12 mouse cellular contexts compared by ENCODE assay signal in the genomic region with DNA sequence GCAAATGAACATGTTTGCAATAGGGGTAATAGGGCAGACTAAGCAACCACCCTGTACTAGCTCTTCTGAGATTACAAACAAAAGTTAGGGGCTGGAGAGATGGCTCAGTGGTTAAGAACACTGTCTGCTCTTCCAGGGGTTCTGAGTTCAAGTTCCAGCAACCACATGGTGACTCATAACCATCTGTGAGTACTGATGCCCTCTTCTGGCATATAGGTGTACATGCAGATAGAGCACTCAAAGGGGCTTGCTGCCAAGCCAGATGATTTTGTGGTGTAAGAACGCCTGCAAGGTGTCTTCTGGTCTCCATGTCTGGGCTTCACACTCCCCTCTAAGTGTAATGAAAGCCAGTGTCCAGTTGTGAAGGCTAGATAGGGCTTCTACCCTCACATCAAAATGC. TPM values are rescaled to one million over a fixed set of nuclear protein-coding genes. Genes with fewer than 3 reads are reported as not detected.
DNase-seq lines count a peak whose midpoint lies in the region; ATAC-seq and TF ChIP-seq lines count a peak whose summit lies in the region.
"Had no signal": no experiment of that assay in that cellular context is flagged by ENCODE, and none has a peak within 500 bp of the region (broad histone marks: within the 10 kb centered on the region; RNA-seq: fewer than 3 reads in every experiment).

No protein-coding gene starts in this region.

- DNase-seq in kidney, adult 9 months: peak; percentile 30
- DNase-seq in kidney, adult 11 months: no peak
- DNase-seq in midbrain, postnatal 0 days (ENCODE audit: low spot score): peak; percentile 25
- no peak for DNase-seq in midbrain, embryonic 10.5 days (ENCODE audit: low spot score)
- DNase-seq in R1 (ENCODE audit: low read depth, low spot score): peak; percentile 50
- DNase-seq in spleen, postnatal 10 days (ENCODE audit: low spot score in 2 of 2): no peak
- no peak for DNase-seq in urinary bladder, postnatal 4 days (ENCODE audit: low spot score in 2 of 2)

- no peak for ATAC-seq in midbrain, postnatal 0 days (ENCODE audit: low FRiP score)

- peaks cover 20% of the 10 kb centered on the region for H3K36me3 ChIP-seq in midbrain, postnatal 0 days (ENCODE audit: insufficient read depth, low read length)
- H3K36me3 ChIP-seq in midbrain, embryonic 10.5 days: peaks cover 16% of the 10 kb centered on the region

- H3K4me3 ChIP-seq in midbrain, postnatal 0 days (ENCODE audit: low read depth, low read length): no peak overlapping the region
- H3K4me3 ChIP-seq in midbrain, embryonic 10.5 days: no peak overlapping the region
- H3K4me3 ChIP-seq: erythroblast, embryonic 14.5 days; megakaryocyte, embryonic 14.5 days; neural tube, embryonic 13.5 days; stomach, embryonic 15.5 days had no signal

- no peak overlapping the region for H3K27ac ChIP-seq in midbrain, postnatal 0 days (ENCODE audit: low read depth, low read length)
- no peak overlapping the region for H3K27ac ChIP-seq in midbrain, embryonic 10.5 days (replicated peaks)
- H3K27ac ChIP-seq: neural tube, embryonic 13.5 days; stomach, embryonic 15.5 days had no signal

- H3K9me3 ChIP-seq in midbrain, postnatal 0 days (ENCODE audit: low read length): no peaks in the 10 kb centered on the region
- no peaks in the 10 kb centered on the region for H3K9me3 ChIP-seq in midbrain, embryonic 10.5 days (replicated peaks)
- H3K9me3 ChIP-seq: megakaryocyte, embryonic 14.5 days; neural tube, embryonic 13.5 days; stomach, embryonic 15.5 days had no signal

- H3K4me2 ChIP-seq in midbrain, postnatal 0 days (ENCODE audit: low read depth, low read length, poor library complexity, severe bottlenecking): no peak overlapping the region
- H3K4me2 ChIP-seq: neural tube, embryonic 13.5 days; stomach, embryonic 15.5 days had no signal

- WGBS in midbrain, postnatal 0 days: 50% methylated on average over 1 of the region's 1 CpGs
- 46% methylated on average over 1 of the region's 1 CpGs for WGBS in midbrain, embryonic 10.5 days

- peak; percentile 67 for TF ChIP-seq CTCF in midbrain, postnatal 0 days (IDR thresholded peaks at IDR 0.05)

- H3K27me3 ChIP-seq in midbrain, postnatal 0 days (ENCODE audit: insufficient read depth, low read length): no peaks in the 10 kb centered on the region
- H3K27me3 ChIP-seq in midbrain, embryonic 10.5 days (ENCODE audit: low read depth, poor library complexity, severe bottlenecking): no peaks in the 10 kb centered on the region; the same call in 1 of the 2 replicates
- H3K27me3 ChIP-seq: neural tube, embryonic 13.5 days; stomach, embryonic 15.5 days had no signal

- H3K4me1 ChIP-seq in midbrain, postnatal 0 days (ENCODE audit: insufficient read depth, low read length): no peaks in the 10 kb centered on the region
- H3K4me1 ChIP-seq in midbrain, embryonic 10.5 days: peaks cover 8% of the 10 kb centered on the region; the same call in 1 of the 2 replicates
- H3K4me1 ChIP-seq: neural tube, embryonic 13.5 days; stomach, embryonic 15.5 days had no signal

- no peak overlapping the region for H3K9ac ChIP-seq in midbrain, postnatal 0 days (replicated peaks; ENCODE audit: low read length, poor library complexity, severe bottlenecking)
- H3K9ac ChIP-seq: neural tube, embryonic 13.5 days; stomach, embryonic 15.5 days had no signal

RNA-seq across cellular contexts. Expression of a gene that starts 11.4 kb away (rescaled TPM):
- total RNA-seq in midbrain, postnatal 0 days (2014; rRNA removed): 187 and 201 TPM in 2 replicates
- 65.7 and 67.9 TPM in 2 replicates for polyA plus RNA-seq in midbrain, postnatal 0 days (2015; fragmentation: Nextera tagmentation; extraction: Ambion mirVana)
- polyA plus RNA-seq in midbrain, embryonic 10.5 days (2016; fragmentation: Nextera tagmentation; extraction: Ambion mirVana): 31.1 and 40.7 TPM in 2 replicates

RNA-seq across cellular contexts. Expression of a gene that starts 22.9 kb away (rescaled TPM):
- total RNA-seq in midbrain, postnatal 0 days (2014; rRNA removed): 192 and 242 TPM in 2 replicates
- 204 and 227 TPM in 2 replicates for polyA plus RNA-seq in midbrain, postnatal 0 days (2015; fragmentation: Nextera tagmentation; extraction: Ambion mirVana)
- polyA plus RNA-seq in midbrain, embryonic 10.5 days (2016; fragmentation: Nextera tagmentation; extraction: Ambion mirVana): 267 and 280 TPM in 2 replicates

RNA-seq across cellular contexts. Expression of a gene that starts 31.4 kb away (rescaled TPM):
- total RNA-seq in midbrain, postnatal 0 days (2014; rRNA removed): 677 and 753 TPM in 2 replicates
- 547 and 553 TPM in 2 replicates for polyA plus RNA-seq in midbrain, postnatal 0 days (2015; fragmentation: Nextera tagmentation; extraction: Ambion mirVana)
- 42.2 and 72.4 TPM in 2 replicates for polyA plus RNA-seq in midbrain, embryonic 10.5 days (2016; fragmentation: Nextera tagmentation; extraction: Ambion mirVana)

RNA-seq across cellular contexts. Expression of a gene that starts 41.4 kb away (rescaled TPM):
- total RNA-seq in midbrain, postnatal 0 days (2014; rRNA removed): 40.4 and 53.9 TPM in 2 replicates
- polyA plus RNA-seq in midbrain, postnatal 0 days (2015; fragmentation: Nextera tagmentation; extraction: Ambion mirVana): 38.8 and 49.9 TPM in 2 replicates
- polyA plus RNA-seq in midbrain, embryonic 10.5 days (2016; fragmentation: Nextera tagmentation; extraction: Ambion mirVana): 85.1 and 90.7 TPM in 2 replicates

RNA-seq across cellular contexts. Expression of a gene that starts 44.4 kb away (rescaled TPM):
- 54.0 and 64.0 TPM in 2 replicates for total RNA-seq in midbrain, postnatal 0 days (2014; rRNA removed)
- polyA plus RNA-seq in midbrain, postnatal 0 days (2015; fragmentation: Nextera tagmentation; extraction: Ambion mirVana): 64.2 and 72.0 TPM in 2 replicates
- 0.97 and 1.0 TPM in 2 replicates for polyA plus RNA-seq in midbrain, embryonic 10.5 days (2016; fragmentation: Nextera tagmentation; extraction: Ambion mirVana)
- total RNA-seq: common myeloid progenitor, adult 5-6 weeks had no signal
- polyA plus RNA-seq: erythroblast, embryonic 14.5 days had no signal

Comparison
In these comparisons a context has a peak if more than half of its experiments do, and no peak if none do; other contexts are left out.
1. DNase-seq: peak in kidney, adult 9 months (single experiment), midbrain, postnatal 0 days (single experiment) and R1 (single experiment); none in kidney, adult 11 months (single experiment), midbrain, embryonic 10.5 days (single experiment), spleen, postnatal 10 days (0 of 2) and urinary bladder, postnatal 4 days (0 of 2).